In the genomic region with DNA sequence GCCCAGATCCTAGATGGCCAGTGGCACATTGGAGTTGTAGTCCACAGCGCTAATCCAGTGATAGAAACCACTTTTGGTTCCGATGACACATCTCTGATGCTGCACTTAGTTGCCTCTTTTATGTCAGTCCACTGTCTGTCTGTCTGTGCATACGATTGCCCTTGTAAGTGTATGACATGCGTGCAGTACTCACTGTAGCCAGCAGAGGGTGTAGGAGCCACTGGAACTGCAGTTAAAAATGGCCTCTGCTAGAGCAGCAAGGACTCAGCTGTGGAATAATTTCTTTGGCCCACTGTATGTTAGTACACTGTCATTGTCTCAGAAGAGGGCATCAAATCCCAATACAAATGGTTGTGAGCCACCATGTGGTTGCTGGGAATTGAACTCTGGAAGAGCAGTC, we compare ENCODE assay signal across 9 mouse cellular contexts. TPM values are rescaled to one million over a fixed set of nuclear protein-coding genes. Genes with fewer than 3 reads are reported as not detected.
DNase-seq lines count a peak whose midpoint lies in the region; ATAC-seq and TF ChIP-seq lines count a peak whose summit lies in the region.
"Had no signal": no experiment of that assay in that cellular context is flagged by ENCODE, and none has a peak within 500 bp of the region (broad histone marks: within the 10 kb centered on the region; RNA-seq: fewer than 3 reads in every experiment).

No protein-coding gene starts in this region.

- DNase-seq in forebrain, embryonic 14.5 days (ENCODE audit: low spot score), result peak; percentile 28
- peak; percentile 46 for DNase-seq in midbrain, embryonic 10.5 days (ENCODE audit: low spot score)
- DNase-seq in adipocyte (ENCODE audit: low spot score), result peak; percentile 41
- peak; percentile 72 for DNase-seq in hindbrain, postnatal 0 days (ENCODE audit: low spot score)
- peak; percentile 10 to 44 for DNase-seq in monocyte, adult 2 months (ENCODE audit: low read depth in 1 of 2, low spot score in 2 of 2)
- DNase-seq in urinary bladder, postnatal 36 days (ENCODE audit: low spot score in 2 of 2), result no peak

- no peak overlapping the region for H3K4me3 ChIP-seq in forebrain, embryonic 14.5 days (ENCODE audit: low read depth, low read length)
- no peak overlapping the region for H3K4me3 ChIP-seq in forebrain, embryonic 12.5 days (replicated peaks)
- H3K4me3 ChIP-seq in midbrain, embryonic 10.5 days, result no peak overlapping the region
- no peak overlapping the region for H3K4me3 ChIP-seq in midbrain, embryonic 15.5 days
- no peak overlapping the region for H3K4me3 ChIP-seq in hindbrain, postnatal 0 days (ENCODE audit: low read length)
- H3K4me3 ChIP-seq: embryonic facial prominence, embryonic 13.5 days had no signal

- H3K9ac ChIP-seq in forebrain, embryonic 14.5 days (ENCODE audit: low read length), result no peak overlapping the region
- no peak overlapping the region for H3K9ac ChIP-seq in forebrain, embryonic 12.5 days
- H3K9ac ChIP-seq in midbrain, embryonic 15.5 days, result no peak overlapping the region
- no peak overlapping the region for H3K9ac ChIP-seq in hindbrain, postnatal 0 days (replicated peaks; ENCODE audit: low read length)
- H3K9ac ChIP-seq: embryonic facial prominence, embryonic 13.5 days had no signal

- no peak overlapping the region for H3K27ac ChIP-seq in forebrain, embryonic 14.5 days (ENCODE audit: low read depth, low read length)
- H3K27ac ChIP-seq in forebrain, embryonic 12.5 days, result no peak overlapping the region
- no peak overlapping the region for H3K27ac ChIP-seq in midbrain, embryonic 10.5 days (replicated peaks)
- no peak overlapping the region for H3K27ac ChIP-seq in midbrain, embryonic 15.5 days
- no peak overlapping the region for H3K27ac ChIP-seq in hindbrain, postnatal 0 days
- H3K27ac ChIP-seq: embryonic facial prominence, embryonic 13.5 days had no signal

- no peaks in the 10 kb centered on the region for H3K27me3 ChIP-seq in forebrain, embryonic 14.5 days (replicated peaks; ENCODE audit: control insufficient read depth, insufficient read depth, low read length)
- no peaks in the 10 kb centered on the region for H3K27me3 ChIP-seq in forebrain, embryonic 12.5 days
- H3K27me3 ChIP-seq in midbrain, embryonic 10.5 days (ENCODE audit: low read depth, poor library complexity, severe bottlenecking), result no peaks in the 10 kb centered on the region
- no peaks in the 10 kb centered on the region for H3K27me3 ChIP-seq in midbrain, embryonic 15.5 days (replicated peaks)
- H3K27me3 ChIP-seq in hindbrain, postnatal 0 days (ENCODE audit: insufficient read depth, low read length), result no peaks in the 10 kb centered on the region
- H3K27me3 ChIP-seq: embryonic facial prominence, embryonic 13.5 days had no signal

- 92% methylated on average over 4 of the region's 4 CpGs for WGBS in forebrain, embryonic 14.5 days
- WGBS in forebrain, embryonic 12.5 days, result 91% methylated on average over 4 of the region's 4 CpGs
- WGBS in midbrain, embryonic 10.5 days, result 93% methylated on average over 4 of the region's 4 CpGs
- WGBS in midbrain, embryonic 15.5 days, result 95% methylated on average over 4 of the region's 4 CpGs
- WGBS in hindbrain, postnatal 0 days, result 95% methylated on average over 4 of the region's 4 CpGs

- H3K4me2 ChIP-seq in forebrain, embryonic 14.5 days (ENCODE audit: low read length), result no peak overlapping the region
- no peak overlapping the region for H3K4me2 ChIP-seq in forebrain, embryonic 12.5 days
- no peak overlapping the region for H3K4me2 ChIP-seq in midbrain, embryonic 15.5 days
- no peak overlapping the region for H3K4me2 ChIP-seq in hindbrain, postnatal 0 days (ENCODE audit: low read depth, low read length)
- H3K4me2 ChIP-seq: embryonic facial prominence, embryonic 13.5 days had no signal

- no peak for ATAC-seq in forebrain, embryonic 14.5 days
- no peak for ATAC-seq in forebrain, embryonic 12.5 days (ENCODE audit: low FRiP score)
- no peak for ATAC-seq in midbrain, embryonic 15.5 days (replicated peaks)
- 0 out of 2 replicates have a peak, but pooled peaks have one; percentile 58 for ATAC-seq in hindbrain, postnatal 0 days

- H3K36me3 ChIP-seq in forebrain, embryonic 14.5 days (ENCODE audit: control insufficient read depth, insufficient read depth, low read length), result peaks cover 69% of the 10 kb centered on the region
- H3K36me3 ChIP-seq in forebrain, embryonic 12.5 days (replicated peaks), result peaks cover 64% of the 10 kb centered on the region
- H3K36me3 ChIP-seq in midbrain, embryonic 10.5 days, result peaks cover 95% of the 10 kb centered on the region
- peaks cover 29% of the 10 kb centered on the region; the same call in 1 of the 2 replicates for H3K36me3 ChIP-seq in midbrain, embryonic 15.5 days (replicated peaks)
- H3K36me3 ChIP-seq in hindbrain, postnatal 0 days (ENCODE audit: insufficient read depth, low read length), result peaks cover 35% of the 10 kb centered on the region; the same call in 1 of the 2 replicates

- no peaks in the 10 kb centered on the region for H3K4me1 ChIP-seq in forebrain, embryonic 14.5 days (ENCODE audit: control insufficient read depth, insufficient read depth, low read length)
- no peaks in the 10 kb centered on the region for H3K4me1 ChIP-seq in forebrain, embryonic 12.5 days
- no peaks in the 10 kb centered on the region for H3K4me1 ChIP-seq in midbrain, embryonic 10.5 days
- no peaks in the 10 kb centered on the region for H3K4me1 ChIP-seq in midbrain, embryonic 15.5 days
- H3K4me1 ChIP-seq in hindbrain, postnatal 0 days (ENCODE audit: insufficient read depth, low read length), result no peaks in the 10 kb centered on the region
- H3K4me1 ChIP-seq: embryonic facial prominence, embryonic 13.5 days had no signal

- TF ChIP-seq CTCF in hindbrain, postnatal 0 days (IDR thresholded peaks at IDR 0.05; ENCODE audit: low read depth), result peak; percentile 83

- no peaks in the 10 kb centered on the region for H3K9me3 ChIP-seq in forebrain, embryonic 14.5 days (replicated peaks; ENCODE audit: control insufficient read depth, low read length)
- no peaks in the 10 kb centered on the region for H3K9me3 ChIP-seq in forebrain, embryonic 12.5 days
- H3K9me3 ChIP-seq in midbrain, embryonic 10.5 days (replicated peaks), result no peaks in the 10 kb centered on the region
- H3K9me3 ChIP-seq in midbrain, embryonic 15.5 days, result no peaks in the 10 kb centered on the region
- no peaks in the 10 kb centered on the region for H3K9me3 ChIP-seq in hindbrain, postnatal 0 days (ENCODE audit: low read length)
- H3K9me3 ChIP-seq: embryonic facial prominence, embryonic 13.5 days had no signal

RNA-seq across cellular contexts. Expression of a gene that starts 38.0 kb away (rescaled TPM):
- polyA plus RNA-seq in forebrain, embryonic 14.5 days (2014; fragmentation: Nextera tagmentation; extraction: Ambion mirVana), result 41.7 and 48.5 TPM in 2 replicates
- polyA plus RNA-seq in forebrain, embryonic 12.5 days (2016; fragmentation: Nextera tagmentation; extraction: Ambion mirVana), result 38.8 and 41.3 TPM in 2 replicates
- polyA plus RNA-seq in midbrain, embryonic 10.5 days (2016; fragmentation: Nextera tagmentation; extraction: Ambion mirVana), result 38.7 and 40.5 TPM in 2 replicates
- 37.3 and 40.4 TPM in 2 replicates for polyA plus RNA-seq in midbrain, embryonic 15.5 days (2015; fragmentation: Nextera tagmentation; extraction: Ambion mirVana)
- 10.5 and 10.6 TPM in 2 replicates for total RNA-seq in hindbrain, postnatal 0 days (2014; rRNA removed)
- polyA plus RNA-seq in hindbrain, postnatal 0 days (2015; fragmentation: Nextera tagmentation; extraction: Ambion mirVana), result 31.1 and 33.9 TPM in 2 replicates

Comparison
In these comparisons a context has a peak if more than half of its experiments do, and no peak if none do; other contexts are left out.
1. DNase-seq: peak in forebrain, embryonic 14.5 days (single experiment), midbrain, embryonic 10.5 days (single experiment), adipocyte (single experiment), hindbrain, postnatal 0 days (single experiment) and monocyte, adult 2 months (2 of 2); none in urinary bladder, postnatal 36 days (0 of 2).